Mouse (Mus musculus): ENCODE data around the gene Atrnl1. TPM values are rescaled to one million over a fixed set of nuclear protein-coding genes. Genes with fewer than 3 reads are reported as not detected.

Atrnl1 gene
- 1.4 and 4.2 TPM in 2 replicates for polyA plus RNA-seq (2011; ENCODE audit: insufficient read depth, insufficient read length, low replicate concordance, missing spikeins)

- whole genome bisulfite sequencing, result under 1% methylated on average over 102 of the region's 103 CpGs
- Histone ChIP-seq H3K27ac (ENCODE audit: control insufficient read depth, insufficient read depth, low read depth, low read length, poor library complexity) (peak within 1 kb of the TSS; percentile 99), H3K4me3 (replicated peaks; ENCODE audit: control insufficient read depth, low read depth, low read length) (peak within 1 kb of the TSS; percentile 95), H3K4me1 (ENCODE audit: control insufficient read depth, insufficient read depth, low read length) (no peaks in the 10 kb centered on the region)
- peak; percentile 45; the same call in 1 of the 2 replicates for TF ChIP-seq POLR2A (IDR thresholded peaks at IDR 0.05; ENCODE audit: borderline replicate concordance, control insufficient read depth, low read depth, low read length)
- no peak for TF ChIP-seq CTCF (IDR thresholded peaks at IDR 0.05; ENCODE audit: control insufficient read depth, insufficient read depth, low read length)
These were observed at the start of gene Atrnl1 for GRCm38 (mm10) chr19:57610476-57611261. Atrnl1 (plus strand) TSS chr19:57611034.

GRCm38 (mm10) chr19:57561486-57561885, 49.3 kb upstream of the Atrnl1 start:
- no peak for TF ChIP-seq CTCF (IDR thresholded peaks at IDR 0.05; ENCODE audit: control insufficient read depth, insufficient read depth, low read length)
- no peak for TF ChIP-seq POLR2A (IDR thresholded peaks at IDR 0.05; ENCODE audit: borderline replicate concordance, control insufficient read depth, low read depth, low read length)
- 58% methylated on average over 4 of the region's 4 CpGs for WGBS
- H3K4me3 ChIP-seq (replicated peaks; ENCODE audit: control insufficient read depth, low read depth, low read length), result no peak overlapping the region
- no peak overlapping the region for H3K27ac ChIP-seq (ENCODE audit: control insufficient read depth, insufficient read depth, low read depth, low read length, poor library complexity)
- H3K4me1 ChIP-seq (ENCODE audit: control insufficient read depth, insufficient read depth, low read length), result no peaks in the 10 kb centered on the region

GRCm38 (mm10) chr19:57569040-57569439, 41.8 kb upstream of the Atrnl1 start:
- whole genome bisulfite sequencing, result 70% methylated on average over 6 of the region's 6 CpGs
- no peak overlapping the region for H3K27ac ChIP-seq (ENCODE audit: control insufficient read depth, insufficient read depth, low read depth, low read length, poor library complexity)

GRCm38 (mm10) chr19:57572360-57573237, 38.2 kb upstream of the Atrnl1 start:
- no peaks in the 10 kb centered on the region; the same call in 1 of the 2 replicates for H3K4me1 ChIP-seq (ENCODE audit: control insufficient read depth, insufficient read depth, low read length)
- 87% methylated on average over 16 of the region's 16 CpGs for WGBS
- TF ChIP-seq POLR2A (IDR thresholded peaks at IDR 0.05; ENCODE audit: borderline replicate concordance, control insufficient read depth, low read depth, low read length), result no peak
- no peak overlapping the region for H3K4me3 ChIP-seq (replicated peaks; ENCODE audit: control insufficient read depth, low read depth, low read length)
- H3K27ac ChIP-seq (ENCODE audit: control insufficient read depth, insufficient read depth, low read depth, low read length, poor library complexity), result no peak overlapping the region

More at GRCm38 (mm10) chr19:57569040-57569439, 41.8 kb upstream of the Atrnl1 start:
- no peak overlapping the region for H3K4me3 ChIP-seq (replicated peaks; ENCODE audit: control insufficient read depth, low read depth, low read length)
- H3K4me1 ChIP-seq (ENCODE audit: control insufficient read depth, insufficient read depth, low read length), result no peaks in the 10 kb centered on the region; the same call in 1 of the 2 replicates
- TF ChIP-seq POLR2A (IDR thresholded peaks at IDR 0.05; ENCODE audit: borderline replicate concordance, control insufficient read depth, low read depth, low read length), result no peak
- no peak for TF ChIP-seq CTCF (IDR thresholded peaks at IDR 0.05; ENCODE audit: control insufficient read depth, insufficient read depth, low read length)

- no peak overlapping the region for H3K4me3 ChIP-seq (replicated peaks; ENCODE audit: control insufficient read depth, low read depth, low read length)
These were observed 37.4 kb upstream of the Atrnl1 start for GRCm38 (mm10) chr19:57573470-57573869.

GRCm38 (mm10) chr19:57575027-57575426, 35.8 kb upstream of the Atrnl1 start:
- H3K27ac ChIP-seq (ENCODE audit: control insufficient read depth, insufficient read depth, low read depth, low read length, poor library complexity), result no peak overlapping the region
- TF ChIP-seq CTCF (IDR thresholded peaks at IDR 0.05; ENCODE audit: control insufficient read depth, insufficient read depth, low read length), result no peak
- no peak for TF ChIP-seq POLR2A (IDR thresholded peaks at IDR 0.05; ENCODE audit: borderline replicate concordance, control insufficient read depth, low read depth, low read length)
- H3K4me3 ChIP-seq (replicated peaks; ENCODE audit: control insufficient read depth, low read depth, low read length), result no peak overlapping the region
- WGBS, result 77% methylated on average over 7 of the region's 7 CpGs
- no peaks in the 10 kb centered on the region; the same call in 1 of the 2 replicates for H3K4me1 ChIP-seq (ENCODE audit: control insufficient read depth, insufficient read depth, low read length)

More at GRCm38 (mm10) chr19:57573470-57573869, 37.4 kb upstream of the Atrnl1 start:
- TF ChIP-seq CTCF (IDR thresholded peaks at IDR 0.05; ENCODE audit: control insufficient read depth, insufficient read depth, low read length), result no peak
- no peak for TF ChIP-seq POLR2A (IDR thresholded peaks at IDR 0.05; ENCODE audit: borderline replicate concordance, control insufficient read depth, low read depth, low read length)
- H3K27ac ChIP-seq (ENCODE audit: control insufficient read depth, insufficient read depth, low read depth, low read length, poor library complexity), result no peak overlapping the region
- H3K4me1 ChIP-seq (ENCODE audit: control insufficient read depth, insufficient read depth, low read length), result no peaks in the 10 kb centered on the region; the same call in 1 of the 2 replicates

GRCm38 (mm10) chr19:57576836-57577235, 34.0 kb upstream of the Atrnl1 start:
- Histone ChIP-seq H3K4me3 (replicated peaks; ENCODE audit: control insufficient read depth, low read depth, low read length) (no peak overlapping the region), H3K27ac (ENCODE audit: control insufficient read depth, insufficient read depth, low read depth, low read length, poor library complexity) (no peak overlapping the region), H3K4me1 (ENCODE audit: control insufficient read depth, insufficient read depth, low read length) (no peaks in the 10 kb centered on the region; the same call in 1 of the 2 replicates)
- no peak for TF ChIP-seq POLR2A (IDR thresholded peaks at IDR 0.05; ENCODE audit: borderline replicate concordance, control insufficient read depth, low read depth, low read length)
- no peak for TF ChIP-seq CTCF (IDR thresholded peaks at IDR 0.05; ENCODE audit: control insufficient read depth, insufficient read depth, low read length)
- 72% methylated on average over 5 of the region's 5 CpGs for WGBS

- Histone ChIP-seq H3K27ac (ENCODE audit: control insufficient read depth, insufficient read depth, low read depth, low read length, poor library complexity) (no peak overlapping the region), H3K4me1 (ENCODE audit: control insufficient read depth, insufficient read depth, low read length) (no peaks in the 10 kb centered on the region; the same call in 1 of the 2 replicates), H3K4me3 (replicated peaks; ENCODE audit: control insufficient read depth, low read depth, low read length) (no peak overlapping the region)
- 88% methylated on average over 6 of the region's 6 CpGs for WGBS
- no peak for TF ChIP-seq POLR2A (IDR thresholded peaks at IDR 0.05; ENCODE audit: borderline replicate concordance, control insufficient read depth, low read depth, low read length)
- TF ChIP-seq CTCF (IDR thresholded peaks at IDR 0.05; ENCODE audit: control insufficient read depth, insufficient read depth, low read length), result no peak
These were observed 33.6 kb upstream of the Atrnl1 start for GRCm38 (mm10) chr19:57577256-57577655.

Measured in bone marrow, adult 2 months (tissue).